Mouse (Mus musculus) heart, embryonic 11.5 days (tissue): ENCODE data around the gene Pcca. TPM values are rescaled to one million over a fixed set of nuclear protein-coding genes. Genes with fewer than 3 reads are reported as not detected.

Experiments used
- ATAC-seq: fragments of 200-750 bp; cut with Nextera tagmentation; replicated peaks from 2 replicates; pipeline ENCODE4 v1.8.0; 2017; ENCODE audit warnings: moderate library complexity; ENCODE audit not compliant: insufficient number of reproducible peaks, low FRiP score, low TSS enrichment
- H3K27ac ChIP-seq: fragments of 300-500 bp; sonication (generic); 2 replicates; pipeline ENCODE4 v1.5.1; 2014; ENCODE audit warnings: mild to moderate bottlenecking, low read depth, low read length
- H3K27me3 ChIP-seq: fragments of 300-500 bp; sonication (generic); 2 replicates; pipeline ENCODE4 v1.6.1; 2014; ENCODE audit warnings: mild to moderate bottlenecking, low read length, mixed read lengths; ENCODE audit not compliant: control insufficient read depth, insufficient read depth
- H3K36me3 ChIP-seq: fragments of 300-500 bp; sonication (generic); 2 replicates; pipeline ENCODE4 v1.6.1; 2014; ENCODE audit warnings: mild to moderate bottlenecking, low read length, moderate library complexity, mixed read lengths; ENCODE audit not compliant: control insufficient read depth, insufficient read depth
- H3K4me1 ChIP-seq: fragments of 300-500 bp; sonication (generic); 2 replicates; pipeline ENCODE4 v1.6.1; 2014; ENCODE audit warnings: low read length; ENCODE audit not compliant: control insufficient read depth, insufficient read depth
- H3K4me2 ChIP-seq: fragments of 300-500 bp; sonication (generic); 2 replicates; pipeline ENCODE4 v1.6.1; 2014; ENCODE audit warnings: mild to moderate bottlenecking, moderate library complexity
- H3K4me3 ChIP-seq: fragments of 300-500 bp; sonication (generic); 2 replicates; pipeline ENCODE4 v1.5.1; 2014; ENCODE audit warnings: low read depth, low read length
- H3K9ac ChIP-seq: fragments of 300-500 bp; sonication (generic); 2 replicates; pipeline ENCODE4 v1.6.1; 2014; ENCODE audit warnings: mild to moderate bottlenecking, low read depth, low read length, moderate library complexity
- H3K9me3 ChIP-seq: fragments of 300-500 bp; sonication (generic); replicated peaks from 2 replicates; pipeline ENCODE4 v1.6.1; 2016; ENCODE audit warnings: low read length; ENCODE audit not compliant: control insufficient read depth
- WGBS: fragments of 180-500 bp; shearing (Covaris S2); extraction: QIAGEN DNeasy Blood & Tissue Kit; methylation state at CpG from one replicate; pipeline ENCODE4 v1.1.7; 2014; ENCODE audit not compliant: insufficient replicate concordance; 5-methylcytosine and 5-hydroxymethylcytosine counted together
- polyA plus RNA-seq: library from polyadenylated mRNA; unstranded; fragments of >200 nt; fragmentation: Nextera tagmentation; extraction: Ambion mirVana; gene quantifications from 2 replicates; pipeline ENCODE4 v1.2.1, GENCODE M21; 2014

Pcca gene
- polyA plus RNA-seq, 1 experiment from 2014 or later, result 24.9 TPM

DNA sequence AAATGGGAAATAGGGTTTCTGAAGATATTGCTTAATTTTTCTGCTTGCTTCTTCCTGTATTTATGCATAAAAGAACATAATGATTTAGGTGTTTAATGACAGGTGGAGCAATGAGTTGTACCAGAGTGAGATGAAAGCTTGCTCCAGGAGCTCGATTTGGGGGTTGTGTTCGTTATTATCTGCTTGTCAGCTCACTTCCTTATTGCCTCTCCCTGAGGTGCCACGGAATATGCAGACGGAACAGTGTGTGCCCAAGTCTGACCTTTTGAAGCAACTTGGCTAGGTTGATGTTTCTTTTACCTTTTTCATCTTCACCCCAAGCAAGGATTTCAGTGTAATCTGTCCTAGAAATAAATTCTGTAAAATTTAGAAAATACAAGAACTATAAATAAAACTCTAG is 187.6 kb downstream of the Pcca start:
- H3K4me3 ChIP-seq, result no peak overlapping the region
- no peak overlapping the region for H3K27ac ChIP-seq
- H3K9me3 ChIP-seq, result no peaks in the 10 kb centered on the region
- H3K36me3 ChIP-seq, result no peaks in the 10 kb centered on the region
- no peaks in the 10 kb centered on the region for H3K4me1 ChIP-seq
- WGBS, result 41% methylated on average over 4 of the region's 4 CpGs
- no peak for ATAC-seq
- H3K4me2 ChIP-seq, result no peak overlapping the region
- no peaks in the 10 kb centered on the region for H3K27me3 ChIP-seq
- no peak overlapping the region for H3K9ac ChIP-seq

- no peaks in the 10 kb centered on the region for H3K36me3 ChIP-seq
- H3K4me3 ChIP-seq, result no peak overlapping the region
- no peaks in the 10 kb centered on the region for H3K9me3 ChIP-seq
- WGBS, result 87% methylated on average over 1 of the region's 1 CpGs
- H3K9ac ChIP-seq, result no peak overlapping the region
- no peaks in the 10 kb centered on the region for H3K4me1 ChIP-seq
- no peak for ATAC-seq
- H3K27me3 ChIP-seq, result no peaks in the 10 kb centered on the region
- H3K4me2 ChIP-seq, result no peak overlapping the region
- H3K27ac ChIP-seq, result no peak overlapping the region
Observed at GRCm38 (mm10) chr14:122726456-122726855, 192.3 kb downstream of the Pcca start.

GRCm38 (mm10) chr14:122729431-122730073 is 195.4 kb downstream of the Pcca start:
- WGBS, result 73% methylated on average over 4 of the region's 4 CpGs
- ATAC-seq, result no peak
- no peaks in the 10 kb centered on the region for H3K36me3 ChIP-seq
- no peaks in the 10 kb centered on the region for H3K27me3 ChIP-seq
- H3K9me3 ChIP-seq, result no peaks in the 10 kb centered on the region
- no peak overlapping the region for H3K4me2 ChIP-seq
- no peak overlapping the region for H3K27ac ChIP-seq
- H3K9ac ChIP-seq, result no peak overlapping the region
- H3K4me1 ChIP-seq, result no peaks in the 10 kb centered on the region
- H3K4me3 ChIP-seq, result no peak overlapping the region

DNA sequence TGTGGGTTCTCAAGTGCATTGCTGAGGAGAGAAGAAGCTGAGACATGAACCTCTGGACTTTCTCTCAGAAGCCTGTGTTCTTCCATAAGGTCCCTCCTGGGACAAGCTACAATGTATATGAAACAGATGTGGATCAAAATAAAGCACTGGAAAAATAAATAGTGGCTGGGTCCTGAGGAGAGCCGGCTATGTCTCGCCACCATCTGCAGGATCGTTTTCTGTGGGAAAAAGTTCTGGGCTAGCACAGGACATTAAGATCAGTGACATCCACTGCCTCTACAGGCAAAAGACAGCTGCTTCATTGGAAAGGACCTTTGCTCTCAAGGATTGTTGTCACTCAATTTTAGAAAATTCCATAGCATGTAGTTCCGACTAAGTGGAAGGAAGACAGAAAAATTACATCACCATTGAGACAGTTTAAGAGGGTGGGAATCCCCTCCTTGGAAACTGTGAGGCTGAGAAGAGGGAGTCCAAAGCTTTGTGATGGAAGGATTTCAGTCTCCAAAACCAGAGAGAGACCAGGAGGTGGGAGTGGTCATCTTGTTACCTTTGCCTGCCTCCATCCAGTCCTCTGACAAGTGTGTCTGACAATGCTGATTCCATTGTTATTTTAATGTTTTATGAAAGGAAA is 196.9 kb downstream of the Pcca start:
- 66% methylated on average over 4 of the region's 4 CpGs for WGBS
- H3K4me1 ChIP-seq, result no peaks in the 10 kb centered on the region
- no peak for ATAC-seq

GRCm38 (mm10) chr14:122736806-122737205 is 202.7 kb downstream of the Pcca start:
- no peaks in the 10 kb centered on the region for H3K4me1 ChIP-seq
- no peak overlapping the region for H3K4me3 ChIP-seq
- H3K9ac ChIP-seq, result no peak overlapping the region
- no peak for ATAC-seq
- no peaks in the 10 kb centered on the region for H3K9me3 ChIP-seq
- no peaks in the 10 kb centered on the region for H3K27me3 ChIP-seq
- no peak overlapping the region for H3K27ac ChIP-seq
- no peak overlapping the region for H3K4me2 ChIP-seq
- no peaks in the 10 kb centered on the region for H3K36me3 ChIP-seq

More for the DNA sequence above, 196.9 kb downstream of the Pcca start:
- H3K36me3 ChIP-seq, result no peaks in the 10 kb centered on the region
- no peaks in the 10 kb centered on the region for H3K9me3 ChIP-seq
- H3K9ac ChIP-seq, result no peak overlapping the region
- H3K27ac ChIP-seq, result no peak overlapping the region
- H3K27me3 ChIP-seq, result no peaks in the 10 kb centered on the region
- no peak overlapping the region for H3K4me2 ChIP-seq
- H3K4me3 ChIP-seq, result no peak overlapping the region

DNA sequence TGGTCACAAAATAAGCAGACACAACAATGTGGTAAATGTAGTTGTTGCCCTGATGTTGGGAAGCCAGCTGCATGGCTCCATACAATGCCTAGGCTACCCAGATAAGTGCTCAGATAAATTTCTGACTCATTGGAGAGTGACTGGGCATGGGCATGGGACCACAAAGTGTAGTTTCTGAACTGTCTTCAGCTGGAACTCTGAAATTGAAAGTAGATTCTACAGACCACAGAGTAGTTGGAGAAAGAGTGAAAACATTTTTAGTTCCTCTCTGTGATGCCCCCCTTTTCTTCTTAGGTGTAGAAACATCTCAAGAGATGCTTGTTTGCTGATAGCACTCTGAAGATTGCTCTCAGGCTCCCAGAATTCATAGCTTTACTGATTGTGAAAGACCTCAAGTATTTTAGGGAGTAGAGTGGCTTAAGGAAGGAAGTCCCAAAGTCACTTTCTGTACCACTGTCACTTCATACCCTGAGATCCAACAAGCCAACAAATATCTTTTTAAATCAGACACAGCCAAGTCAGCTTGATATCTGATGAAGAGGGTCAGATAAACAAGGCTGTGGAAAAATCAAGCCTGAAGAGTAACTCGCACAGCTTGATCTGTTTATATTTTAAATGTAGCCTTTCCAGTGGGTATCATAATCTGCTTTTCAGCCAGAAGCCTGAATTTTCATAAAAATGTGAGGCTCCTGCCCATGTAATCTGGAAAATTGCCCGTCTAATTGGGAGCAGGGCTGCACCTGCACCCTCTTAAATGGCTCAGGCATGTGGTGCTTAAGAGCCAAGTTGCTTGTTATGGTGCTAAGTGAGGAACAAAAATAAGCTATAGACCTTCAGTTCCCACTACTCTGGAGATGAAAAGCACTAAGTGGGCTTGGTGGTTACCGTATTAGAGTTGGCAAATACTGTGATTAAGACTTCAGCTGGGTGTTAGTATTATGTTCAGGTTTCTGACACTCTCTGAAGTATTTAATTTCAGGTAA is 214.0 kb downstream of the Pcca start:
- Histone ChIP-seq H3K9me3 (no peaks in the 10 kb centered on the region), H3K27ac (no peak overlapping the region), H3K4me1 (no peaks in the 10 kb centered on the region), H3K4me2 (no peak overlapping the region), H3K36me3 (no peaks in the 10 kb centered on the region), H3K27me3 (no peaks in the 10 kb centered on the region), H3K4me3 (no peak overlapping the region), H3K9ac (no peak overlapping the region)
- WGBS, result 69% methylated on average over 3 of the region's 3 CpGs
- ATAC-seq, result no peak

- no peaks in the 10 kb centered on the region for H3K9me3 ChIP-seq
- no peak overlapping the region for H3K9ac ChIP-seq
- H3K27ac ChIP-seq, result no peak overlapping the region
- no peak overlapping the region for H3K4me2 ChIP-seq
- no peaks in the 10 kb centered on the region for H3K36me3 ChIP-seq
- no peak for ATAC-seq
- H3K4me3 ChIP-seq, result no peak overlapping the region
- no peaks in the 10 kb centered on the region for H3K4me1 ChIP-seq
- H3K27me3 ChIP-seq, result no peaks in the 10 kb centered on the region
- WGBS, result 96% methylated on average over 1 of the region's 1 CpGs
Observed at GRCm38 (mm10) chr14:122751552-122751951, 217.4 kb downstream of the Pcca start.

GRCm38 (mm10) chr14:122753278-122753677 is 219.2 kb downstream of the Pcca start:
- no peaks in the 10 kb centered on the region for H3K27me3 ChIP-seq
- no peak overlapping the region for H3K4me3 ChIP-seq
- WGBS, result 78% methylated on average over 2 of the region's 2 CpGs
- H3K9me3 ChIP-seq, result no peaks in the 10 kb centered on the region
- no peaks in the 10 kb centered on the region for H3K36me3 ChIP-seq
- no peak for ATAC-seq
- no peaks in the 10 kb centered on the region for H3K4me1 ChIP-seq
- H3K4me2 ChIP-seq, result no peak overlapping the region
- H3K9ac ChIP-seq, result no peak overlapping the region
- H3K27ac ChIP-seq, result no peak overlapping the region
